Comparison of ENCODE assay signal across 34 mouse cellular contexts in the genomic region with DNA sequence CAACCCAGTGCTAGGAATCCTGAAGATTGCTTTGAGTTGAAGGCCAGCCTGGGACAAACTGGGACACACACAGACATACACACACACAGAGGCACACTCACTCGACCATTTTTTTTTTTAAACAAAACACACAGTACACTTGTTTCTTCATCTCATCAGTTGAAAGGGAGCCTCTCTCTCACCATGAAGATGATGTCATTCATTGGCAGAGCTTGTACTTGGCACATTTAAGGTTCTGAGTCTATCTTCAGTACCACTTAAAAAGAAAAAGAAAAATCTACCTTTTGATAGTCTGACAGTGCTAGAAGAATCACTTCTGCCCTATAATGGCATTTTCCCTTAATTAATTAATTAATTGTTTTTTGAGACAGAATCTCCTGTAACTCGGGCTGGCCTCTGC. TPM values are rescaled to one million over a fixed set of nuclear protein-coding genes. Genes with fewer than 3 reads are reported as not detected.
"Had no signal": no experiment of that assay in that cellular context is flagged by ENCODE, and none has a peak within 500 bp of the region (broad histone marks: within the 10 kb centered on the region; RNA-seq: fewer than 3 reads in every experiment).

No protein-coding gene starts in this region.

- H3K27ac ChIP-seq: embryonic facial prominence, embryonic 10.5 days; embryonic facial prominence, embryonic 12.5 days; embryonic facial prominence, embryonic 13.5 days; embryonic facial prominence, embryonic 15.5 days; forebrain, embryonic 10.5 days; forebrain, embryonic 12.5 days; forebrain, embryonic 13.5 days; forebrain, embryonic 15.5 days; gastrocnemius, adult 2 months; heart, adult 2 months; heart, embryonic 10.5 days had no signal

- H3K4me3 ChIP-seq: embryonic facial prominence, embryonic 10.5 days; embryonic facial prominence, embryonic 12.5 days; embryonic facial prominence, embryonic 13.5 days; embryonic facial prominence, embryonic 15.5 days; erythroblast, embryonic 14.5 days; forebrain, embryonic 10.5 days; forebrain, embryonic 12.5 days; forebrain, embryonic 13.5 days; forebrain, embryonic 15.5 days; gastrocnemius, adult 2 months; heart, adult 2 months; heart, embryonic 10.5 days had no signal

- H3K27me3 ChIP-seq: embryonic facial prominence, embryonic 12.5 days; embryonic facial prominence, embryonic 13.5 days; embryonic facial prominence, embryonic 15.5 days; forebrain, embryonic 12.5 days; forebrain, embryonic 13.5 days; forebrain, embryonic 15.5 days had no signal

- DNase-seq: cerebellum, postnatal 10 days; cerebellum, postnatal 14 days; cerebellum, postnatal 25 days; cerebellum, postnatal 36 days; embryo, embryonic 11 days; forebrain, postnatal 0 days; gastrocnemius, adult 2 months; gastrocnemius, postnatal 10 days; gastrocnemius, postnatal 14 days; gastrocnemius, postnatal 25 days; gastrocnemius, postnatal 36 days; heart, adult 18-20 months; heart, adult 2 months had no signal

RNA-seq across cellular contexts. Expression of gene Gm5741, which starts 21.0 kb away (rescaled TPM):
- total RNA-seq: common myeloid progenitor, adult 5-6 weeks; forebrain, postnatal 0 days; gastrocnemius, adult 18-20 months; gastrocnemius, adult 2 months; gastrocnemius, adult 8-10 months; gastrocnemius, postnatal 10 days; gastrocnemius, postnatal 14 days; gastrocnemius, postnatal 25 days; gastrocnemius, postnatal 36 days; gastrocnemius, postnatal 4 days; granulocyte monocyte progenitor cell, adult 5-6 weeks; heart, adult 18-20 months; heart, adult 2 months; heart, adult 8-10 months had no signal
- polyA plus RNA-seq: cortical plate, adult 2 months; embryonic facial prominence, embryonic 10.5 days; embryonic facial prominence, embryonic 11.5 days; embryonic facial prominence, embryonic 12.5 days; erythroblast, embryonic 14.5 days; forebrain, embryonic 10.5 days; forebrain, embryonic 11.5 days; forebrain, embryonic 14.5 days; frontal cortex, adult 2 months; heart, adult 2 months had no signal
